Mouse (Mus musculus): ENCODE data around the gene Srm. TPM values are rescaled to one million over a fixed set of nuclear protein-coding genes. Genes with fewer than 3 reads are reported as not detected.

Srm gene
- total and polyA plus RNA-seq, 3 experiments = 305 to 765 (median 332) TPM

DNA sequence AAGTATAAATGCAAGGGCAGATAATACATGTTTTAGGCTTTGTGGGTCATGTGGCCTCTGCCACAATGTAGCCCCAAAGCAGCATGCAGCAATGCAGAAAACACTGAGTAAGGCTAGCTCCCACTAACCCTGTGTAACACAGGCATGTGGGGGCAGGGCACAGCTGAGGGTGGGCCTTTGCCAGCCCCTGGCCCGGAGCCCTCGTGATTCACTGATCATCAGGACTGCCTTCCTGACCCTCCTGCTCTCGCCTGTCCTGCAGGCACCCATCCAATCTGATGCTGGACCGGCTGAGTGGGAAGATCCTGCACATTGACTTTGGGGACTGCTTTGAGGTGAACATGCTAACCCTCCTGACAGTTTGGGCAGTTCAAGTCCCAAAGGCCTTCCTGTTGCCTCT lies 42.2 kb upstream of the Srm start:
- no peaks in the 10 kb centered on the region for H3K9me3 ChIP-seq (replicated peaks; ENCODE audit: insufficient read depth, low read length)
- H3K4me3 ChIP-seq (ENCODE audit: control insufficient read depth in 1 of 2, insufficient read depth in 1 of 2, low read depth in 2 of 2, low read length in 2 of 2) = no peak overlapping the region
- no peaks in the 10 kb centered on the region for H3K79me2 ChIP-seq (ENCODE audit: control insufficient read depth, insufficient read depth, low read length, poor library complexity)
- H3K9ac ChIP-seq (ENCODE audit: control insufficient read depth, low read depth, low read length, poor library complexity, severe bottlenecking) = no peak overlapping the region
- H3K27me3 ChIP-seq (ENCODE audit: control insufficient read depth in 1 of 2, insufficient read depth in 2 of 2, low read length in 2 of 2) = no peaks in the 10 kb centered on the region
- no peak for DNase-seq (ENCODE audit: low read depth, low spot score)
- no peak overlapping the region for H3K27ac ChIP-seq (ENCODE audit: control insufficient read depth, low read depth, low read length)
- H3K4me1 ChIP-seq (ENCODE audit: control insufficient read depth in 1 of 2, insufficient read depth in 2 of 2, low read length in 2 of 2) = no peaks in the 10 kb centered on the region
- H3K36me3 ChIP-seq (ENCODE audit: control insufficient read depth in 1 of 2, insufficient read depth in 2 of 2, low read length in 2 of 2) = peaks cover 0 to 2% of the 10 kb centered on the region in 2 experiments; a peak in 2 of 4 replicates
- TF ChIP-seq MYC (IDR thresholded peaks at IDR 0.05; ENCODE audit: low read depth, low read length) (no peak), GABPA (IDR thresholded peaks at IDR 0.05; ENCODE audit: low read depth, low read length) (no peak), ETS1 (IDR thresholded peaks at IDR 0.05; ENCODE audit: low read depth, low read length) (no peak), UBTF (IDR thresholded peaks at IDR 0.05; ENCODE audit: borderline replicate concordance, insufficient read depth, low read depth, low read length) (no peak), POLR2A (IDR thresholded peaks at IDR 0.05; ENCODE audit: control insufficient read depth in 1 of 2, insufficient read depth in 1 of 2, low read depth in 1 of 2, low read length in 2 of 2, poor library complexity in 1 of 2) (no peak), GATA1 (IDR thresholded peaks at IDR 0.05; ENCODE audit: low read depth, low read length) (no peak), JUND (IDR thresholded peaks at IDR 0.05; ENCODE audit: low read depth, low read length) (no peak), RCOR1 (IDR thresholded peaks at IDR 0.05; ENCODE audit: low read depth, low read length) (no peak), EP300 (IDR thresholded peaks at IDR 0.05; ENCODE audit: low read depth in 1 of 2, low read length in 2 of 2) (no peak), USF1 (IDR thresholded peaks at IDR 0.05; ENCODE audit: low read depth, low read length) (no peak), ELF1 (IDR thresholded peaks at IDR 0.05; ENCODE audit: low read depth, low read length) (no peak), BHLHE40 (IDR thresholded peaks at IDR 0.05; ENCODE audit: borderline replicate concordance, low read depth, low read length) (no peak), ZNF384 (IDR thresholded peaks at IDR 0.05; ENCODE audit: low read depth, low read length) (no peak), ZKSCAN1 (IDR thresholded peaks at IDR 0.05; ENCODE audit: low read depth, low read length) (no peak), MAX (IDR thresholded peaks at IDR 0.05; ENCODE audit: low read length) (no peak), CTCF (IDR thresholded peaks at IDR 0.05 in 2 of 3, conservative IDR thresholded peaks at IDR 0.05 in 1 of 3; ENCODE audit: control insufficient read depth in 1 of 3, insufficient read depth in 1 of 3, low read depth in 2 of 3, low read length in 3 of 3, poor library complexity in 1 of 3, severe bottlenecking in 1 of 3) (no peak), CHD2 (IDR thresholded peaks at IDR 0.05; ENCODE audit: low read length) (no peak), CHD1 (IDR thresholded peaks at IDR 0.05; ENCODE audit: low read depth, low read length) (no peak), POLR2AphosphoS5 (IDR thresholded peaks at IDR 0.05; ENCODE audit: borderline replicate concordance, low read depth, low read length) (no peak), SMC3 (IDR thresholded peaks at IDR 0.05; ENCODE audit: low read depth, low read length) (no peak)

DNA sequence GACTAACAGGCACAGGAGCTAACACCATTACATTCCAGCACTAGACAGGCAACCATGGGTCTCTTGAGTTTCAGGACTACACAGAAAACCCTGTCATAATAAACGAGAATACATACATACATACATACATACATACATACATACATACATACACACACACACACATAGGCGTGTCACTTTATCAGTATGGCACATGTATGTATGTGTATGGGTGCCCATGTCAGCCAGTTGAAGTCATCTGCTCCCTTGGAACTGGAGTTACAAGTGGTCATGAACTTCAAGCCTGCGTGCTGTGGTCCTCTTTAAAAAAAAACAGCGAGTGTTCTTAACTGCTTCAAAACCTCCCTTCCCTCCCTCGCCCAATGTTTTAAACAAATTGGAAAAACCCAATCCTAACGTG lies 33.5 kb upstream of the Srm start:
- peak overlapping the region; percentile 58 for H3K9ac ChIP-seq (ENCODE audit: control insufficient read depth, low read depth, low read length, poor library complexity, severe bottlenecking)
- peak overlapping the region; percentile 55 to 83 for H3K4me3 ChIP-seq (ENCODE audit: control insufficient read depth in 1 of 2, insufficient read depth in 1 of 2, low read depth in 2 of 2, low read length in 2 of 2)
- no peaks in the 10 kb centered on the region for H3K9me3 ChIP-seq (replicated peaks; ENCODE audit: insufficient read depth, low read length)
- DNase-seq (ENCODE audit: low read depth, low spot score) = no peak
- peaks cover 8% of the 10 kb centered on the region for H3K79me2 ChIP-seq (ENCODE audit: control insufficient read depth, insufficient read depth, low read length, poor library complexity)
- peaks cover 0 to 9% of the 10 kb centered on the region in 2 experiments; a peak in 2 of 4 replicates for H3K4me1 ChIP-seq (ENCODE audit: control insufficient read depth in 1 of 2, insufficient read depth in 2 of 2, low read length in 2 of 2)
- peaks cover 8 to 9% of the 10 kb centered on the region in 2 experiments for H3K36me3 ChIP-seq (ENCODE audit: control insufficient read depth in 1 of 2, insufficient read depth in 2 of 2, low read length in 2 of 2)
- H3K27me3 ChIP-seq (ENCODE audit: control insufficient read depth in 1 of 2, insufficient read depth in 2 of 2, low read length in 2 of 2) = no peaks in the 10 kb centered on the region
- TF ChIP-seq TCF12 (IDR thresholded peaks at IDR 0.05; ENCODE audit: low read depth, low read length) (no peak), MAX (IDR thresholded peaks at IDR 0.05; ENCODE audit: low read length) (0 out of 2 replicates have a peak, but pooled peaks have one; percentile 11)
- peak overlapping the region; percentile 15; the same call in 1 of the 2 replicates for H3K27ac ChIP-seq (ENCODE audit: control insufficient read depth, low read depth, low read length)

Data from MEL (cell line).